Mouse (Mus musculus) heart, adult 2 months (tissue): ENCODE measurements at regions not wholly inside any gene's neighbourhood (a gene's known extent, or its start where the extent isn't known, plus 50 kb on each side); places are given as distances from the start of the nearest gene placed in this dataset.

Experiments used
- DNase-seq, 2 experiments: peaks; one replicate each; pipeline ENCODE4 v3.0.0; 2021
- H3K27ac ChIP-seq: fragments of 200-600 bp; 2 replicates; pipeline ENCODE4 v1.8.1; 2022
- H3K27me3 ChIP-seq: fragments of 200-500 bp; 2 replicates; pipeline ENCODE4 v1.6.1; 2012; ENCODE audit warnings: mild to moderate bottlenecking, low read length, inconsistent platforms, mixed read lengths; ENCODE audit not compliant: control insufficient read depth, insufficient read depth
- H3K36me3 ChIP-seq: fragments of 200-500 bp; 2 replicates; pipeline ENCODE4 v1.6.1; 2012; ENCODE audit warnings: low read length, inconsistent platforms; ENCODE audit not compliant: control insufficient read depth, insufficient read depth
- H3K4me1 ChIP-seq: fragments of 200-500 bp; 2 replicates; pipeline ENCODE4 v1.6.1; 2011; ENCODE audit warnings: low read length; ENCODE audit not compliant: control insufficient read depth, insufficient read depth
- H3K4me3 ChIP-seq: fragments of 200-600 bp; 2 replicates; pipeline ENCODE4 v1.8.1; 2022
- H3K79me2 ChIP-seq: fragments of 200-500 bp; replicated peaks from 2 replicates; pipeline ENCODE4 v1.6.1; 2012; ENCODE audit warnings: mild to moderate bottlenecking, inconsistent platforms, low read length, moderate library complexity, mixed read lengths; ENCODE audit not compliant: control insufficient read depth, insufficient read depth
- H3K9ac ChIP-seq: fragments of 200-500 bp; 2 replicates; pipeline ENCODE4 v1.6.1; 2012; ENCODE audit warnings: low read depth, mild to moderate bottlenecking, control low read depth, inconsistent platforms, low read length, mixed read lengths
- CTCF ChIP-seq: fragments of 200-600 bp; IDR thresholded peaks from 2 replicates; pipeline ENCODE4 v1.8.1; 2022; ENCODE audit warnings: antibody characterized with exemption, mild to moderate bottlenecking, moderate library complexity
- EP300 ChIP-seq: fragments of 200-500 bp; IDR thresholded peaks from 2 replicates; pipeline ENCODE4 v1.6.1; 2011; ENCODE audit warnings: low read depth, low read length, control low read depth; ENCODE audit not compliant: insufficient read depth
- POLR2A ChIP-seq: fragments of 200-500 bp; IDR thresholded peaks from 2 replicates; pipeline ENCODE4 v1.6.1; 2011; ENCODE audit warnings: mild to moderate bottlenecking, low read depth, low read length, control low read depth; ENCODE audit not compliant: insufficient read depth
- WGBS: fragments of 180-500 bp; shearing (Covaris S2); methylation state at CpG from one replicate; pipeline ENCODE4 v1.1.7; 2018; 5-methylcytosine and 5-hydroxymethylcytosine counted together
- intact Hi-C: fragments of 180-260 bp; cut with DNase I; formaldehyde crosslinking; loops from one replicate; pipeline ENCODE4 v1.15.1; 2025

DNA sequence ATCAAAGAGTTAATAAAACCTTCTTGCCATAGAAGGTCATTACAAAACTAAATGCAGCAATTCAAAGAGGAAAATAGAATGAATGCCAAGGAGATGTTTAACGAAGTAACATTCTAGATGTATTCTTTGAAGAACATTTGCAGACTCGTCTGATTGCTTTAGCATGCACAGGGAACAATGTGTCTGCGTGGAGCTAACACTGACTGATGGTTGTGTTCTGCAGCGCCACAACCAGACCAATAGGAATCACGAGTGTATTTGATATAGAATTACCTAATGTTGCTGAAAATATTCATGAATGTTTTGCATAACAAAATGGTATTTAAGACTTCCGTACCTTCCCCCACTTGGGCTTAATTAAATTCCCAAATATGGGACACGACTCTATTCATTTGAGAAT is 200.3 kb upstream of the Tmem161b start:
- Histone ChIP-seq H3K79me2 (no peaks in the 10 kb centered on the region), H3K9ac (no peak overlapping the region), H3K4me1 (no peaks in the 10 kb centered on the region), H3K27ac (no peak overlapping the region), H3K4me3 (no peak overlapping the region), H3K27me3 (no peaks in the 10 kb centered on the region), H3K36me3 (no peaks in the 10 kb centered on the region)
- 72% methylated on average over 7 of the region's 7 CpGs for WGBS
- DNase-seq: no peak
- intact Hi-C loops: no loop called here
- TF ChIP-seq EP300 (no peak), POLR2A (no peak), CTCF (no peak)

DNA sequence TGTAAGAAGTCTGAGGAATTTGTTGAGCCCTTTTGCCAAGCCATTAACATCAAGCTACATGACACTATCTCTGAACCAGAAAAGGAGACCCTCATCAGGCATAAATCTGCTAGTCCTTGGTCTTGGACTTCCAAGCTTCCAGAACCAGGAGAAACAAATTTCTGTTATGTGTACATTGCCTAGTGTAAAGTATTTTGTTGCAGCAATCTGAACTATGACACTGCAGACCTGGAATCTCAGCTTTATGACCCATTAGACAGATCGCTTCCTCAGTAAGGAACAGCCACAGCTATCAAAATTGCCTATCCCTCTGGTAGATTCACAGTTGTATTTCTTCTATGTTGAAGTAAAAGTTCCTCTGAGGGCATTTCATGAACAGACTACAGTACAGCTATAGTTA is 199.1 kb upstream of the Tmem161b start:
- no peak overlapping the region for H3K4me3 ChIP-seq
- no peaks in the 10 kb centered on the region for H3K79me2 ChIP-seq
- no peaks in the 10 kb centered on the region for H3K27me3 ChIP-seq
- 88% methylated on average over 1 of the region's 1 CpGs for WGBS
- intact Hi-C loops: no loop called here
- H3K27ac ChIP-seq: no peak overlapping the region
- H3K36me3 ChIP-seq: no peaks in the 10 kb centered on the region
- no peak for TF ChIP-seq CTCF
- H3K4me1 ChIP-seq: no peaks in the 10 kb centered on the region
- no peak for DNase-seq
- H3K9ac ChIP-seq: no peak overlapping the region

DNA sequence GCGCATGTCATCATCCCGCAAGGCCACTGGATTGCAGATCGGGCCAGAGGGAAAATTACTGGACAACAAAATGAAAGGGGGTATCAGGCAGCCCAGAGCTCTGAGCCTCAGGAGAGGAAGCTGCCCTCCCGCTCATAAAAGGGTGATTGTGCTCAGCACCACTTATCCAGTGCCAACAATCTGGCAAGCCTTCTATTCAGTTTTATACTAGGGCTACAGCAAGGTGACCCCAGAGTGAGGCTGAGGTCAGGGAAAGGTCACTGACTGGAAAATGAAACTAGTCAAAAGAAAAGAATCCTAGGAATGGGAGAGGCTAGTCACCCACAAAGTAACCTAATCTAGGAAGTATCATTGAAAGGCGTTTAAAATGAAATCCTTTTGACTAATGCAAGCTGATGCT is 198.5 kb upstream of the Tmem161b start:
- 69% methylated on average over 5 of the region's 5 CpGs for WGBS
- intact Hi-C loops: no loop called here
- DNase-seq: no peak
- H3K36me3 ChIP-seq: no peaks in the 10 kb centered on the region
- no peak overlapping the region for H3K4me3 ChIP-seq
- H3K27me3 ChIP-seq: no peaks in the 10 kb centered on the region
- H3K4me1 ChIP-seq: no peaks in the 10 kb centered on the region
- no peaks in the 10 kb centered on the region for H3K79me2 ChIP-seq
- no peak overlapping the region for H3K27ac ChIP-seq
- TF ChIP-seq POLR2A: no peak
- no peak for TF ChIP-seq CTCF
- TF ChIP-seq EP300: no peak
- no peak overlapping the region for H3K9ac ChIP-seq

DNA sequence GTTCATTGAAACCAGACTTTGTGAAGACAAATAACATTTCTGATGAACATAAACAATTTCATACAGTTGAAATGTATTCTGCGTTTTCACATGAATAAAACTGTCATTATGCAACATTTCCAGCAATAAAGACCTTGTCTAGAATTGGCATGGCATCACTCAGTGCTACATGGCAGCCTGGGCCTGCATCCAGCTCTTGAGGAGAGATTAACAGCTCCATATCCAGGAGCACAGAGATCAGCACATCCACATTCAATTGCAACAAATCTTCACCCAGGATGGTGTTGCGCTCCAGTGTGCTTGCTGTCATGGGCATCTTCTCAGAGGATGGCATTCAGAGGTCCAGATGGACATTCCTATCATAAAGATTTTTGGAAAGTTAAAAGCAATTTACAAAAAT is 196.7 kb upstream of the Tmem161b start:
- Histone ChIP-seq H3K4me1 (no peaks in the 10 kb centered on the region), H3K27me3 (no peaks in the 10 kb centered on the region), H3K79me2 (no peaks in the 10 kb centered on the region), H3K36me3 (no peaks in the 10 kb centered on the region), H3K4me3 (no peak overlapping the region), H3K9ac (no peak overlapping the region), H3K27ac (no peak overlapping the region)
- 78% methylated on average over 2 of the region's 2 CpGs for WGBS
- intact Hi-C loops: no loop called here
- no peak for DNase-seq
- TF ChIP-seq CTCF: no peak
- no peak for TF ChIP-seq EP300
- TF ChIP-seq POLR2A: no peak

DNA sequence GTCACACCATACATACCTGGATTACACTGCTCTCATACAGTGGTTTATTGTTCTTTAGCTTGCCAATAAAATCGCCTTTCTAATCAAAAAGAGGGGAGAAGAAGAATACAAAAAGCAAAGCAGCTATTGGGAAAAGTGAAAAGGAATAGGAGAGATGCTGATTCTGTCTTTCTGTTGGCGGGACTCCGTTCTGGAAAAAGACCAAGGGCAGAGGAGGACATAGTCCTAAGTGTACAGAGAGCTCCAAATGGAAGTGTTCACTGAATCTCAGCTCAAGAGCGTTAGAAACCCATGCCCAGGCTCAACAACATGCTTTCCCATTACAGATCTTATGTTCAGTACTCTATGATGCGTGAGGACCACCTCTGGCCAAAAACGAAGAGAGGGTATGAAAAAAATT is 174.4 kb upstream of the Tmem161b start:
- no peaks in the 10 kb centered on the region for H3K4me1 ChIP-seq
- 72% methylated on average over 6 of the region's 6 CpGs for WGBS
- H3K9ac ChIP-seq: no peak overlapping the region
- no peak for DNase-seq
- no peak overlapping the region for H3K27ac ChIP-seq
- intact Hi-C loops: no loop called here
- TF ChIP-seq EP300 (no peak), POLR2A (no peak), CTCF (no peak)
- H3K4me3 ChIP-seq: no peak overlapping the region
- no peaks in the 10 kb centered on the region for H3K79me2 ChIP-seq
- H3K36me3 ChIP-seq: no peaks in the 10 kb centered on the region
- H3K27me3 ChIP-seq: no peaks in the 10 kb centered on the region

DNA sequence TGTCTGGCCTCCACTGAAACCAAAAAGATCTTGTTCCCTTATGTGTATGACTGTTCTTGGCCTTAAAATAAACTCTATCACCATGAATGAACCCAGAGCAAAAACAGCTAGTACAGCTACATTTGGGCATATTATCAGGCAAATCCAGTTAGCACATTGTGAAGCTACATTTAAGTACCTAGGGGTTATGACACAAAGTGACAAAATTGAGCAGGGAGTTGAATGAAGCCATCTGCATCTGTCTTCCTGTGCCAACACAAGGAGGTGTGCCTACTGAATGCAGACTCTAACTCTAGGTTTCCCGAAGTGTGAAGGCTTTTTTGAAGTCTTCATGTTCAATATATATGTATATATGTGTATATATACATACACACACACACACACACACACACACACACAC is 169.9 kb upstream of the Tmem161b start:
- no peak for DNase-seq
- intact Hi-C loops: no loop called here
- 60% methylated on average over 1 of the region's 1 CpGs for WGBS
- Histone ChIP-seq H3K4me3 (no peak overlapping the region), H3K27ac (no peak overlapping the region), H3K9ac (no peak overlapping the region), H3K4me1 (no peaks in the 10 kb centered on the region), H3K36me3 (no peaks in the 10 kb centered on the region), H3K27me3 (no peaks in the 10 kb centered on the region), H3K79me2 (no peaks in the 10 kb centered on the region)
- TF ChIP-seq EP300: no peak
- no peak for TF ChIP-seq POLR2A

DNA sequence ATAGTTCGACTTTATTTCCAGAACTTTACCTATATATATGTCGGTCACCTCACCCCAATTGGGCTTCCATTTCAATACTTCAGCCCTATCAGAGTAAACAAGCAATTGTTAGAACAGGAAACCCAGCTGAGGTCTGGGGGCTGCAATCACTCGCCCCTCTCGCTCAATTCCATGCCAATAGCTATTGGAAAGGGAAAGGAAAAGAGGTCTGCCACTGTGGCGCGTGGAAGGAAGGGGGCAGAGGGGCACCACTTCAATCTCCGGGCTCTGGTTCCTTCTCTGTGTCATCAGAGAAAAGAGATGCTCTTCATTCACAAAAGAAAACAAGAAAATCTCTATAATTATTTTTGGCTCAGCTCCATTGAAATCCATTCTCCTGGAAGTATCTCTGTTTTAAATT is 167.1 kb upstream of the Tmem161b start:
- no peak overlapping the region for H3K27ac ChIP-seq
- intact Hi-C loops: no loop called here
- TF ChIP-seq POLR2A: no peak
- TF ChIP-seq CTCF: no peak
- no peak for TF ChIP-seq EP300

More for the DNA sequence above, 167.1 kb upstream of the Tmem161b start:
- H3K27me3 ChIP-seq: no peaks in the 10 kb centered on the region
- H3K4me1 ChIP-seq: no peaks in the 10 kb centered on the region
- no peaks in the 10 kb centered on the region for H3K36me3 ChIP-seq
- DNase-seq: no peak
- H3K9ac ChIP-seq: no peak overlapping the region
- no peaks in the 10 kb centered on the region for H3K79me2 ChIP-seq
- WGBS: 60% methylated on average over 7 of the region's 7 CpGs
- H3K4me3 ChIP-seq: no peak overlapping the region
